Mouse (Mus musculus): ENCODE measurements around the gene Kdm1a.

DNA sequence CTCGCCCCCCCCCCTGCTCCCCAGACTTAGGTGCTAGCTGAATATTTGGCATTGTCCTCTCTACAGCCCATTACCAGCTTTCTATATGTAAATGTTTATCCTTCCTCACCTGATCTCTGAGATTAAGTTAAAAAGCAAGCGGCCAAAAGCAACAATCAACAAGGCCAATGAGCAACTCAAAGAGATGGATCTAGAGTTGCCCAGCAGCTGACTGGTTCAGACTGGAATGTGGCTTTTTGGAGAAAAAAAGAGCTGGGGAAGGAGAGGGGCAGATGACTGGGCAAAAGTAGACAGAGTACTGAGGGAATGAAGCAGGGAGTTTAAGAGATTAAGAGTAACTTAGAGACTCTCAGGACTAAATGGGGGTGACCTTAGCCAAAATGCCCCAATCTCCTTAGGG, 8.5 kb downstream of the Kdm1a start:
- TF ChIP-seq POLR2A (IDR thresholded peaks at IDR 0.05; ENCODE audit: borderline replicate concordance, extremely low read depth, insufficient read depth, insufficient read length, poor library complexity, severe bottlenecking) (no peak), CTCF (IDR thresholded peaks at IDR 0.05; ENCODE audit: borderline replicate concordance, extremely low read depth, insufficient read depth, insufficient read length) (no peak)
